Comparison of ENCODE assay signal across 7 mouse cellular contexts in genomic region chr15:36873058-36873883, GRCm38 (mm10).
A peak's percentile ranks its signal among the peaks of the same experiment; 100 is the strongest.
DNase-seq lines count a peak whose midpoint lies in the region; TF ChIP-seq lines count a peak whose summit lies in the region.

No protein-coding gene starts in this region.

- H3K4me3 ChIP-seq in lung, adult 2 months (replicated peaks; ENCODE audit: extremely low read depth, low read depth, low read length): no peak overlapping the region
- H3K4me3 ChIP-seq in left cerebral cortex, adult 2 months: no peak overlapping the region

- intact Hi-C loops in left cerebral cortex, adult 2 months (cut with DNase I): no loop called here

- TF ChIP-seq CTCF in lung, adult 2 months (IDR thresholded peaks at IDR 0.05; ENCODE audit: insufficient read depth, low read length): no peak
- no peak for TF ChIP-seq CTCF in left cerebral cortex, adult 2 months (IDR thresholded peaks at IDR 0.05)

- TF ChIP-seq POLR2A in lung, adult 2 months (IDR thresholded peaks at IDR 0.05; ENCODE audit: borderline replicate concordance, extremely low read depth, low read depth, low read length): no peak

- H3K27ac ChIP-seq in left cerebral cortex, adult 2 months: no peak overlapping the region

- peaks cover 21% of the 10 kb centered on the region for H3K4me1 ChIP-seq in lung, adult 2 months (ENCODE audit: control insufficient read depth, insufficient read depth, low read length)

- peak; percentile 77 to 85 for DNase-seq in adrenal gland, postnatal 36 days
- peak; percentile 52 for DNase-seq in embryo, embryonic 11.5 days (ENCODE audit: low read depth, low spot score)
- peak; percentile 60 for DNase-seq in heart, adult 8-10 months (ENCODE audit: low spot score)
- peak; percentile 83 for DNase-seq in kidney, adult 18-20 months
- DNase-seq in lung, adult 2 months: peak; percentile 80
- DNase-seq in retina, embryonic 14.5 days (ENCODE audit: low spot score): peak; percentile 32
- no peak for DNase-seq in left cerebral cortex, adult 2 months (ENCODE audit: extremely low spot score in 1 of 2, low spot score in 2 of 2)

- WGBS in lung, adult 2 months: 19% methylated on average over 10 of the region's 10 CpGs

Comparison
In these comparisons a context has a peak if more than half of its experiments do, and no peak if none do; other contexts are left out.
1. DNase-seq: peak in adrenal gland, postnatal 36 days (2 of 2), embryo, embryonic 11.5 days (single experiment), heart, adult 8-10 months (single experiment), kidney, adult 18-20 months (single experiment), lung, adult 2 months (single experiment) and retina, embryonic 14.5 days (single experiment); none in left cerebral cortex, adult 2 months (0 of 2).